Mouse (Mus musculus): ENCODE measurements at regions not wholly inside any gene's neighbourhood (a gene's known extent, or its start where the extent isn't known, plus 50 kb on each side); places are given as distances from the start of the nearest gene placed in this dataset.

DNA sequence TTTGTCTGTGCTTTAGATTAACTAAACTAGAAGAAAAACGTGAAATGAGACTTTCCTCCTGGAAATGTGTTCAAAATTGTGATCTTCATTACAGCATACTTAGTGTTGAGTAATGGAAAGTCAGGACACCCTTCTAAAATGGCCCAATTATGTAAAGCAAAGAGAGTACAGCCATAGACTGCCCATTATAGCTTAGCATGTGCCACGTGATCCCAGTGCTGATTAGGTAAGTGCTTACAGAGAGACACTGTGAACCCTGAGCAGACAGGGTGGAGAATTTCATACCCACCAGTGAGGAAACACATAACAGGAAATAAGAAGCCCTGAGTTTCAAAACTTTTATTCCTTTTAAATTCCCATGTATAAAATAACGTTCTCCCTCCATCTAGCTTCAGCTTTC lies 587.3 kb upstream of the Nrsn1 start:
- no peak for DNase-seq

DNA sequence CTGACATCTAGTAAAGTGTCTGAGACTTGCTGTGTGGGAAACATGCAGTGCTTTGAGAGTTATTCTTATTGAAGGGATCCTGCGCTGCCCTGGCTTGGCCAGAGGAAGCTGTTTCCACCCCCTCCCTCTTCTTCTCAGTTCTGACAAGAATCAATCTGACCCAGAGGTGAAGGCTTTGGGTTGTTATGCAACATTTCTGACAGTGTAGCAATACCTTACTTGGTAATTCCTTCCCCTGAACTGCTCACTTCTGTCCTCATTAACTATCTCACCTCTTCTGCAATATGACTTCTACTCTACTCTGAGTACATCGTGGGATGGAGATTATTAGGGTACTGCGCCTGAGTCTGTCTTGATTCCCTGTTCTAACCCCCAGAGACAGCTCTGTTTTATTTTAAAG lies 586.8 kb upstream of the Nrsn1 start:
- DNase-seq = no peak

DNA sequence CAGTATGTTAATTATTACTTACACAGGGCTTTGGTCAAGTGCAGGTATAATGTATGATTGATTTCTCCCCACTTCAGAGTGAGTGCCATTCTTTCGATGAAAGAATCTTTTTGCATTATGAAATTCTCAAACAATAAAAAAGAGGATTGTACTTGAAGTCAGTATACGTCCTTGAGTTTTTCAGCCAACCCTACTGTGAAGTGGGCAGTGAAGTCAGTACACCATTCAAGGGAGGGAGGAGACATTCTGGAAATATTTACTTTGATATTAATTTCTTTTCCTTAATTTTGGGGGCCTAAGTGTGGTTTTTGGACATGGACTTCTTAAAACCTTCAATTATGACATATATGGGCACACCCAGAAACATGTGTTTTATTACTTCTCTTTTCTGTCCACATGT lies 586.2 kb upstream of the Nrsn1 start:
- DNase-seq = no peak

DNA sequence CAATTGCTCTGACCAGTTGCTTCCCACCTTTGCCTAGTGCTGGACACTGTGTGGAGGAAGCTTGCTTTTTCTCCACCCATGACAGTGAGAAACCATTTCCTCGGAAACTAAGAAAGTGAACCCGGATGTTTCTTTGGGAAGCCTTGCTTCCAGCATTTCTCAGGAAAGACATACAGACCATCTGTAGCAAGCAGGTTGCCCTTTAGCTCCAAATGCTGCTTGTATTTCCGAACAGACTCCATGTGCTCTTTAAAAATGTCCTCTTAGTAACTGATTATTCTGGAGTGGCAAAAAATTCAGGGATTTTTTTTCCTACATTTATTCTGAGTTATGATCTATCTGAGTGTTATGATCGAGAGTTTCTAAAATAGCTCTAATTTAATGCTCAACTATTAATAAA lies 577.9 kb upstream of the Nrsn1 start:
- no peak for DNase-seq

DNA sequence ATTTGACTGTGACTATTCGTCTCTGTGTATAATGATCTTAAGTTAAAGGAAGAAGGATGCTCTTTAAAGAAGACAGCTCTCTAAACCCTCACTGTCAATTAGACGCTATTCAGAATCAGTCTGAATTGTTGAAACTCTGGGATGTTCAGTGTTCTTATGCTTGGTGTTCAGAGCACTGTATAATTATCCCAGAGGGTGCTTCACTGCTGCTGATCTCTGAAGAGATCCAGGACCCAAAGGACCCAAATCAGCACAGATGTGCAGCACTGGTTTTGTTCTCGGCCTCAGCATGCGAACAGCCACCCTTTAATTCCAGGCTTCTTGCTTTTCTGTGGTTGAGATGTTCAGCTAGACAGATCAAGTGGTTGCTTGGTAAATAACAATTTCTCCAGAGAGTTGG lies 567.9 kb upstream of the Nrsn1 start:
- DNase-seq = no peak

DNA sequence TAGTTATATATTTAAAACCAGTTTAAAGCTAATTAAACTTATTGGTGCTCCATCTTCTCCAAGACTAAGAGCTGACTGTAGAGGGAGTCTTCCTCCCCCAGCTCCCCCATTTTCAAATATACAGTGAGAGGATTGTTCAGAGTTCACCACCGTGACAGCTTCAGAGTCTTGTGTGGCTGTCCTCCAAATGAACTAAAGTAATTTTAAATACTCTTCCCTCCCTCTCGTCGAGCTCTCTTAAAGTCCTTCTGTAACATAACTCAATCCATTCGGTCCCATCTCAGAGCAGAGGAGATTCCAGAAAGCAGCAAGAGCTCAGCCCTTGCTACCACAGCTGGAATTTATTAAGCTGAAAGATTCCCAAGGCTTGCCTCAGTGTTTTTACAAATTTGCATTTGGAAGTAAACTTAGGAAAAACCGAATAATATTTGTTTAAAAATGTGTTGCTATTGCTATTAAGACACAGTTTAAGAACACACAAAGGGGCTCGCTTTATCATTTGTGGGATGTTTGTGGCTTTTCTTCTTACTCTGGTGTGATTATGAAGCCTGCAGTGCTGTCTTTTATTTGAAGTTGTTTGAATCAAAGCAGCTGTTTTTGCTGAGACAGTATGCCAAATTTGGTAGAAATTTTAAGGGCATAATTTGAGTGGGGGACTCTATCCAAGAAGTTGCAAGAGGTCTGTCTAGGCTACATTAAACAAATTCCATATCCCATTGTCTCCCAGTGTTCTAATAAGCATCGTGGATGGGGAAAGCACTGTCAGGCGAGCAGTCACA lies 559.0 kb upstream of the Nrsn1 start:
- no peak for DNase-seq

DNA sequence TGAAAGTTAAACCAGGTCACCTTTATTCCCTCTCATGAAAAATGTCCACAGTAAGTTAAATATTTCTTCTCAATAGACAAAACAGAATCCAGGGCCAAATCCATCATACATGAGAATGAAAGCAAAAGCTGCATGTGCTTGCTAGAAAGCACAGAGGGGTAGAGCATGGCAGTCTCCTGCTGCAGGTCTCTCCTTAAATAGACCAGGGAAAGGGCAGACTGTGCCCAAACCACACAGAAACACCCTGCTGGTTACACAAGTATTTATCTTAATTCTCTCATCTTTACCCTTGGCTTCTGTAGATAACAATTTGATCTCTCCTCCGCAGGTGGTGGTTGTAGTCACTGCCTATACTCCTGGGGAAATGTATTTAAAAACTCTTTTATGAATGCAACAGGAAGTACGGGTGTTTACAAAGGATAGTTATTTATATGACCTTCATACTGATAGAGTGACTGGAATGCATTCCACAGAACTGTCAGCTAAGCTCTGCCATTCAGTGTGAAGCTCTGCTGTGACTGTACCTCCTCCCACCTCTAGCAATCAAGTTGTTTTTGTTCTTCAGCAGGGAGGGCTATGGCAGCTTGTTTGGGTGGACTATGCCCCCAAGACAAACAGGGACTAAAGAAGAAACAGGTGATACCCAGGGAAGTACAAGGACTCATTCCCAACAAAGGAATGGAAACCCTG lies 538.4 kb upstream of the Nrsn1 start:
- DNase-seq = no peak

DNA sequence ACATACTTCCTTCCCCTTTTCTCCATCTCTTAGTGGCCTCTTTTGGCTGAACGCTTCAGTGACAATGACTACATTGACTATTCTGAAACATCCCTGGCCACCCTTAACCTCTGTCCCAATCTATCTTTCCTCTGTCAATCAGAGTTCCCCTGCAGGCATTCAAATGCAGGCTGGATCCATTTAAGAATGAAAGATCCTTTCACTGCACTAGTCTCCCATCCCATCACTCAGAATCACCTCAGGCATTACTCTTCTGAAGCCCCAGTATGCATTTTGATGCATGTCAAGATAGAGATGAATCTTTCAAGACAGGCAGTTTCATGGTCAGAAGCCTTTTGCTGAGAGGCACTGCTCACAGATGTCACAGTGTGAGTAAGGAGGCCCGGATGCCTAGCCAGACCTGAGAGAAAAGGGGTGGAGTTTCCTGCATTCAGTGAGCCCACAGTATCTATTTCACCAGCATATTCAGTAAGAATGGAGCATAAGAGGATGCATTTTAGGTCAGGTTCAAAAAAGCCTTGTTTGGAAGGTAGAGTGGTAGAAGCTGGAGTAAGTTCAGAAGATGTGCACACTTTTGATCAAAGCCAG lies 523.0 kb upstream of the Nrsn1 start:
- no peak for DNase-seq

DNA sequence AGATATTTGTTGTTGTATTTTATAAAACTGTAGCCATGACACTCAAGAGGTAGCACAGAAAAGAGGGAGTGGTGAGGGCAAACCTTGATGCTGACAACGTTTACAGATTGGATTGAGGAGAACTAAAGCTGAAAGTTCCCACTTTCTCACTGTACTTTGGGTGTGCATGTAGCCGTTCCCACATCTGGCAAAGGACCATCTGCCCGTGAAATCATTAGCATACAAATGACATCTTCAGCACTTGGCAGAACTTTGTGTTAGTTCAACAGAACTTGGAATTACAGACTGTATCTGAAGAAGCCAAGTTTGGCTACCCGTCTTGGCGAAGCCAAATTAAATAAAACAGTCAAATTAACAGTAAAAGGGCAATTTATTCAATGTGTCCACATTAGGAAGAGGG lies 510.9 kb upstream of the Nrsn1 start:
- no peak for DNase-seq

DNA sequence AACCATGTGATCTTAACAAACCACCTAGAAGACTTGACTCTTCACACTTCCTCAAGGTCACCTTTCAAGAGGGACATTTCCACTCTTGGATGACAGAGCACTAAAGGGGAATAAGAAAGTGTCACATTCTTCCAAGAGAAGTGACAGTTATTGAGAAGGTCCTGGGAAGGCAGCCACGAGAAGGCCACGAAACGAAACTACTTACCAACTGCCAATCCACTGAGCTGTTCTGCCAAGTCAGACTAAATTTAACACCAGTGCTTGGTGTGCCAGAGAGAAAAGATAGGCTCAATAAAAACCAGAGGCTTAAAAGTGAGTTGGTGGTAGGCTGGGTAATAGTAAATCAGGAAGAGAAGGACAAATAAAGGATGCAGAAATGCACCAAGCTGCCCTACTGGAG lies 507.4 kb upstream of the Nrsn1 start:
- DNase-seq = no peak

DNA sequence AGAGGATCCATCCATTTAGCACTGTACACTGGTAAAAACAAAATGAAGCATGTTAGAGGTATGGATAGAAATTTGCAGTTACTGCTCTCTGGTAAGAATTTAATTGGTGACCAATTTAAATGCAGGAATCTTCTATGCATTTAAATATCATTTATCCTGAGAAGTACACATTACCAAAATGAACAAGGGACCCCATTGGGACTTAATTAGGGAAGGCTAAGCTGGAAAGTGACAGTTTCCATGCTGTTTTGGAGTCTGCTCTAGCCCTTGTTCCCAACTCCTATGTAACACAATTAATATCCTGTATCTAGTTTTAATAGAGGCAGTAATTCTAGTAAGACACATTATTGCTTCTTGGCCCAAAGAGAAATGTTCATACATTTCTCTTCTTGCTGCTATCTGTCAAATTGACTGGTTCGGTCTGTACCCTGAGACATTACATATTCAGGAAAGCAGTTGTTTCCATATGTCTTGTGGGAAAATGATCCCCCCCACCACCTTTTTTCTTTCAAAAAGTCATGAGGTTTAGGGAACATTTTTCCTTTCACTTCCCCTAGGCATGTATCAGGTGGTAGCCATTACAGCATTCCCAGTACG lies 504.4 kb upstream of the Nrsn1 start:
- DNase-seq = no peak

DNA sequence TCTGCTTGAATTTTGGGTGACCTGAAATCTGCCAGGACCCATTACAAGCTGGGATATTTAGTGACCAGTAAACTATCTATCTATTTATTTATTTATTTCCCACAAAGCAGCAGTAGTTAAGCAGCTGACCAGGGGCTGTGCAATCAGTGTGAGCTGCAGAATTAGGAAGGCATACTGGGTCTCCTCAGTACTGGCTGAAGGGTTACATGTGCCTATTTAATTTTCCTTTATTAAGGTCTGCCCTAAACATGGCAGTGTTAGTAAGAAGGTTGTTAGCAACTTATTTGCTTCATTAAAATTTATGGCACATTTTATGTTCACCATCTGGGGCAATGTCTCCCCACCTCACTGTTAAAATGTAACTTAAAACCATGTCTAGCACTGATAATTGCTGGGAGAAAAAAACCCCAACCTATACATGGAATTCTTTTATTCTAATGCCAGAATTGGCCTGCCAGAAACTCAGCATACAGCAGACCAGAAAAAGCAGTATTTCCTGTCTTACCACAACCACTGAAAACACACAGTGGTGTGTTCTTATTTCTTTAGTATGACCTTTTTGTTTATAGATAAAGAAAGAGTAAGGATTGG lies 484.3 kb upstream of the Nrsn1 start:
- no peak for DNase-seq

DNA sequence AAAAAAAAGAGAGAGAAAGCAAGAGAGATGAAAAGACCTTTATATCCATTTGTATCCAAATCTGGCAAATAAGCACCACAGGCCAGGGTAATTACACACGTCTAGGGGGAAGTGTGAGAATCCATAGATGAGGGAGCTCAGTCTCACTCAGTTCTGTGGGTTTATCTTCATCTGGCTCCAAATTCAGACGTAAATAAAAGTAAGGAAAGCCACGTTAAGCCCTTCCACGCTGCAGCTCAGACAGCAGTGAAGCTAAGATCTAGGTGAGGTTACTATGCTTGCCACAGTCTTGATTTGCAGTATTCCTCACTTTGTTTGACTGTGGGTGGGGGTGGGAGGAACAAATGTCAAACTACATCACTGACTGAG lies 481.1 kb upstream of the Nrsn1 start:
- no peak for DNase-seq

DNA sequence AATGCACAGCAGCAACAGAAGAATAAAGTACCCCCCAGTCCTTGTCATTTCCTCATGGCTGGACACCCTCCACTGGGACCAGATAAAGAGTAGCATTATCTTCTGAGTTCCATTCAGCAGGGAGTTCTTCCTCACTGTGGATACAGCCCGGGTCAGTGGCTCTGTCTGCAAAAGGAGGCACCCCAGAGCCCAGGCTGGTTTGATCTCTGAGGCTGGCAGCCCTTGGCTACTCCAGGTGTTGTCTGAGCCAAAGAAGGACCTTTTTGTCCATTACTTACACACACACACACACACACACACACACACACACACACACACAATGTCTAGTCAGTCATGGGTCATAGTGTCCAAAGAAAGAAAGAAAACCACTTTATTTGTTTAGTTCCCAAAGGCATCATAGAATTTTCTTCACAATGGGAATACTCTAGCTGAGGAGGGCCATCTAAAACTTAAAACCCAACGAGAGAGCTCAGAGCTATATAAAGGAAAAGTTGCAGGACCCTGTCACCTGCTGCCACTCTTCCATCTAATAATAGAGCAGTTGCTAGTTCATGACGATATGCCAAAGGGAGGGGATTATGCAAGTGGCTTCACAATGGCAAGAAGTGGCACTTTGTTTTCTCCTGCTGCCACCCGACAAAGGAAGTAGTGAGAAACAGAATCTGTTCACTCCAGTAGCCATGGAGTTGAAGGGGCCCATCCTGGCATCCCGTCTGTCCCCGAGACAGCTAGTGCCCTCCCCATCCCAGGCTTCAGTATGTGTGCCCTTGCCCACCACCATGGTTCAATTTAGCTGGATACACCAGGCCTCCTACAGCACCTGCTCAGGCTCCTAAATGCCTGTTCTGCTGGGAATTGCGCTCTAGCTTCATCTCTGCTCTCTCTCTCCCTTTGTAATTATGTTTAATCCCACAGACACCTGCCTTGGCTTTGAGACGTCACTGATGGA lies 480.4 kb upstream of the Nrsn1 start:
- DNase-seq = no peak

DNA sequence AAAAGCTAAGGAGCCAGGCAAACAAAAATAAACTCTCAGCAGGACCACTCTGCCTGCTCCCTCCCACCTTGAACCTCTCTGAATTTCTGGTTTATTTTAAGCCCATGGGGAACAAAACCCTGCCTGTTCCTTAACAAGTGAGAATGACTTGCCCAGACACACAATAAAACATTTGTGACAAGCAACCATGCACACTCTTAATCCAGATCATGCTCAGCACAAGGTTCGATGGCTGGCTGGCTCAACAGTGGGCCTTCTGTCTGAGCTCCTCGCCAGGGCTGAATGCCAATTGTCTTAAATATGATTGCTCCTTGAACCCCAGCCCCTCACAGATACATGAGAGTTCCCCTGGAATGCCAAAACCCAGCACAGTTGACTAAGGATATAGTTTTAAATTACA lies 468.3 kb upstream of the Nrsn1 start:
- DNase-seq = no peak

DNA sequence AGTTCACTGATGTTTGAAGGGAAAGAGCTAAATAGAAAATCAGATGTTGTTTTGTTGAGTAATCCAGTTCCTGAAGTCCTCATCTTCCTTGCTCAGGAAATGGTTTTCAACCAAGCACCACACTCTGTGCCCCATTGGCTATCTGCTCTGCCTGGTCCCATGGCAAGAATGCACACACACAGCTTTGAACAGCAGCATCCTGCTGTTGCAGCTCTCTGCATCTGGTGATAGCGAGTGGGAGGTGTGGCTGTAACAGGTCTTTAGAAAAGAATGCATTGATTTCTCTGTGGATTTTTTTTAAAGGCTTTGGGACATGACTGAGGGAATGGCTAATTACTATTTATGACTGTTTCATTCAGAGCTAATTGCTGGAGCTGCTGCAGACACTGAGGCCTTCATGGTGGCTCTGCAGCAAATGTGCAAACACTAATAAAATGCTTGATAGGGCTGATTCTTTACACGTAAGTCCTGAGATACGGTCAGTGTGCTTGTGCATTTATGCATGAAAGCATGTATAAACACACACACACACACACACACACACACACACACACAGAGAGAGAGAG lies 459.1 kb upstream of the Nrsn1 start:
- no peak for DNase-seq

DNA sequence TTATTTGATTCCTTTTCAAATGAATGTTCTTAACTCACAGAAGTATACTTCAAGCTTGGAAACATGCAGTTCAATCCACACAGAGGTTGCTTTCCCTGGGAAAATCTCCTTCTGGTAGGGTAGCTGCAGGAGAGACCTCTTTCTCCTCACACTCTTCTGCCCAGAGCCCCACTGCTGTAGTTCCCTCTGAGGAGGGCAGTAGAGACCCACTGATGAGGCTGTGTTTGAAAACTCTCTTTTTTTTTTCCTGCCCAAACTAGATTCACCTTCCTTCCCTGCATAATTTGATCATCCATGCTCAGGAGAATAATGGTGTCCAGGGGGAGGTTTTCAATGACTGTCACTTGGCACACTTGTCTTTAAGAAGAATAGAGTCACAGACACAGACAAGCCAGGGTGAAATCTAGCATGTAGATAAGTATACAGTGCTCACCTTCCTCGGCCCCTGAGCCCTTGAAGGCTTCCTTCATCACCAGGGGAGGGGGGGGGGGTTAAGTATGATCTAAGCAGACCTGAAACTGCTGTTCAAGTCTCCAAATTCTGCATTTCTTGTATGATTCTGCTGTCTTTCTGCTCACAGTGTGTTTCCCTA lies 457.3 kb upstream of the Nrsn1 start:
- DNase-seq = no peak

DNA sequence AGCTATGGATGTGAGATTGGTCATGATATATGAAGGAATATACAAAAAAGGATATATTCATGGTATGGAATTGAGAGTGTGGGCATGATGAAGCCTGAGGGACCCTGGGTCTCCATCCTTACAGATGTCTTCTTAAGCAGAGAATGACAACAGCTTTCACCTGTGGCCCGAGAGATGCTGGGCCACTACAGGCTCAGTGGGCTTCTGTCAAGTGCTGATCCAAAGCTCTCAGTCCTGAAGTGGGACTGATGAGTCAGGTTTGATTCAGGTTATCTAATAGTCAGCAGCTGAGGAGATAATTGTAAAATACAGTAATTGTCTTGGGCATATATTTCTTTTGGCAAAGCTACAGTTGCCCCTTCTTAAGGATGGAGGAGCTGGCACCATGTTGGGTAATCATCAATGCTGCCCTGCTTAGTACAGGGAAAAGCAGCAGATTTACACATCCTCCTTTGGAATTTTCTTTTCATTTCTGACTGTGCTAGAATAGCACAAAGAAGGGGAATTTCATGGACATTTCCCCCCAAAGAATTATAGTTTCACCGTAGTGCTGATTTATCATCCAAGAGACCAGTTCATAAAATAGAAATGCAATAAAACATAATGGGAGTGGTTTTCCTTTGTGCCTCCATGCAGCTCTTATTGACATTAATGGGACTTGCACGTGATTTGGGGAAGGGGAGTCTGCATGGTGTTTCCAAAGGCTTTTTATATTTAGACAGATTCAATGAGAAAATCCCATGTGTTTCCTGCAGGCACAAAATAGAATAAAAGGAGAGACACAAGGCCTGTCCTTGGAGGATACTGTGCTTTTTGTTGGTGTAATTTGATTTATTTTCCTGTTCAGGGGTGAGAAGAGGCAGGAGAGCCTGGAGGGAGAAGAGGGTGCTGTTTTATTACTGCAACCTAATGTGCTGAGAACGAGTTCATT lies 452.6 kb upstream of the Nrsn1 start:
- no peak for DNase-seq

DNA sequence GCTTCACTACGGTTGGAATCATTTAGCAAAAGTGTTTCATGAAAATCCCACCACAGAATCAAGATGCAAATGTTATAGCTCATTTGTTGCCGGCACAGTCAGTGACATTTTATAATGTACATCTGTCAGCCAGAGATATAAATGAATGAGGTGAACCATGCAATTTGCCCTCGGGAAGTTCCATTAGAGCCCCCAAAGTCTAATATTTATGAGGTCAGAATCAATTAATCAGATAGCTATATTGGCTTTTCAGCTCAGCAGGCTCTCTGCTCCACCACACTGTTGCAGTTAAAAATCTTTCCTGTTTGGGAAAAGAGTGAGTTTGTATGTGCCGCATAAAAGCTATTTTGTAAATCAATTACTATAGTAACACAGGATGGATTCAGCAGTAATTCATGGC lies 430.7 kb upstream of the Nrsn1 start:
- DNase-seq = no peak

DNA sequence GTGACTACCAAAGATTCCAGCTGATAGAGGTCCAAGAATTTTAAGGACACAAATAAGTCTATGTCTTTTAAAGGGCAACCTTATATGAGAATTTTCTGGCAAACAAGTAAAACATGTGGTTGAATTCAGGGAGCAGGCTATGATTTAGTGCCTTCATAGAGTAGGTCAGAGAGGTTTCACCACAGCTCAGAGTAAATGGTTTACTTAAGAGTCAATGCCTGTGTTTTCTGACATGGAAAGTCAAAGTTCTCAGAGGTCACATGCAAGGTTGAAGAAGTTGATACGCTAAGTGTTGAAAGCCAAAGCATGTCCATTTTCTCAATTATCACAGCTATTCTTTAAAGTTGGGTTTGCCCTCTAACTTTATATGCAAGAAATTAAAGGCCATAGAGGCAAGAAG lies 425.7 kb upstream of the Nrsn1 start:
- DNase-seq = no peak
